Mouse (Mus musculus) thymus, postnatal 14 days (tissue): Measurements from ENCODE around the gene Tcea2.

Source experiments
- DNase-seq: peaks from one replicate; pipeline ENCODE4 v3.0.0; 2021

Gene Tcea2

GRCm38 (mm10) chr2:181676424-181676823, 3.7 kb upstream of the Tcea2 start:
- no peak for DNase-seq

- DNase-seq: no peak
Measured at GRCm38 (mm10) chr2:181677096-181677754, 2.9 kb upstream of the Tcea2 start.

DNA sequence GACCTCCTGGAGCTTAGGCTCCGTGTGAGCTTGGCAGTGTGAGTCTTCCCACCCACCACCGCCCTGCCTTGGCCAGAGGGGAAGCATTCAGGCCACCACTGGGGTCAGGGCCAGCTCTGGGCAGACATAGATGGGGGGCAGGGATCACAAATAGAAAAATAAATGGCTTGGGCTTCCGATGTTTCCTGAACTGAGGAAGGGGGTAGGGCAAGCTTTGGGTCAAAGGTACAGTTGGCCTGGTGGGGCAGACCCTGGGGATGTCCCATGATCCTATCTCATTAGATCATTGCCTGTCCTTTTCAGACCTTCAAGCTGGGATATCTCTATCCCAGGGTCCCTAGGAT, 2.4 kb upstream of the Tcea2 start:
- no peak for DNase-seq

DNA sequence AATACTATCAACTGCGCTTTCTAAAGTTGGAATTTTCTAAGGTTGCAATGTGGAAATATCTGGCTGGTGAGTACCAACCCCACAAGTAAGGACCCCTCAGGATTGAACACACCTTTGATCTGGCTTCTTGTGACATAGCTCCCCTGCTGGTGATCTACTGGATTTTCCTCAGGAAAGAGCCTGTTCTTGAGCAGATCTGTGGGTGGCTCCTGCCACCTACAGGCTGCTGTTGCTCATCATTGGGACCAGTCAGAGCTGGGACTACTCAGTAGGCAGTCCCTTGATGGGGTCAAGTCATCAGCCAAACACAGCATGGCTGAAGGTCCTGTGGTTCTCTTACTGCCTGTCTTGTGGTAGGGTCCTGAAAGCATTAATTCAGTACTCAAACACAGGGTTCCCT, 1.3 kb upstream of the Tcea2 start:
- DNase-seq: peak; percentile 78

GRCm38 (mm10) chr2:181680716-181681117, 607 bp downstream of the Tcea2 start:
- no peak for DNase-seq

- DNase-seq: no peak
Measured at GRCm38 (mm10) chr2:181681978-181682377, 1.9 kb downstream of the Tcea2 start.

GRCm38 (mm10) chr2:181683381-181683780, 3.3 kb downstream of the Tcea2 start:
- DNase-seq: no peak

DNA sequence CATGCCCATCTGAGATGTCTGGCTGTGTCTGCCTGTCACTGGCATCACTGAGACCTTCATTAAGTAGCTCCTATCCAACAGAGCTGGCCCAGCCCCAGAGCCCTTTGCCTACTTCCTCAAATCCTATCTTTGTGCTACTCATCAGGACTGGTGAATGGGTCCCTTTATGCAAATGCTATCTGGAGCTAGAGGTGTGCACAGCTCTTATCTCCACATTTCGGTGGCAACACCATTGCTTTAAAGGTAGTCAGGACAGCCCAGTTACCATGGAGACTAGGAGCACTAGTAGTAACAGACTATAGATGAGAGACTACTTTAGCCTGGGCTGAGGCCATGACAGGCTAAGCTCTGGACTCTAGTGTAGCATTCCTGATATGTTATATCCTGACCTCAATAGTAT, 4.6 kb downstream of the Tcea2 start:
- no peak for DNase-seq

- no peak for DNase-seq
Measured at GRCm38 (mm10) chr2:181685686-181686085, 5.6 kb downstream of the Tcea2 start.

DNA sequence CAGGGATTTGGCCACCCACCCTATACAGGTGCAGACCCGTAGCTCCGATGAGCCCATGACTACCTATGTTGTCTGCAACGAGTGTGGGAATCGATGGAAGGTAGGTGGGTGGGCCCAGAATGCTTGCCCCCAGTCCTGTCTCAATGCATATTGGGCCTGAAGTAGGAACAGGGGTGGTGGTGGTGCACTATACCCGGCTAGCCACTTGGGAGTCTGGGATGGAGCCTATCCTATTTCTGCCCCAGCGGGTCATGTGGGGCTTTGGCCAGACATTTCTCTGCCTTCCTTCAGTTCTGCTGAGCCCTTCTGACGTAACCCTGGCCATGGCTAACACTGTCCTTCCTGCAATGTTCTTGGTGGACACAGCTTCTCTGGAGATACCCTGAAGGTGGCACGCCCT, 7.5 kb downstream of the Tcea2 start:
- no peak for DNase-seq

DNA sequence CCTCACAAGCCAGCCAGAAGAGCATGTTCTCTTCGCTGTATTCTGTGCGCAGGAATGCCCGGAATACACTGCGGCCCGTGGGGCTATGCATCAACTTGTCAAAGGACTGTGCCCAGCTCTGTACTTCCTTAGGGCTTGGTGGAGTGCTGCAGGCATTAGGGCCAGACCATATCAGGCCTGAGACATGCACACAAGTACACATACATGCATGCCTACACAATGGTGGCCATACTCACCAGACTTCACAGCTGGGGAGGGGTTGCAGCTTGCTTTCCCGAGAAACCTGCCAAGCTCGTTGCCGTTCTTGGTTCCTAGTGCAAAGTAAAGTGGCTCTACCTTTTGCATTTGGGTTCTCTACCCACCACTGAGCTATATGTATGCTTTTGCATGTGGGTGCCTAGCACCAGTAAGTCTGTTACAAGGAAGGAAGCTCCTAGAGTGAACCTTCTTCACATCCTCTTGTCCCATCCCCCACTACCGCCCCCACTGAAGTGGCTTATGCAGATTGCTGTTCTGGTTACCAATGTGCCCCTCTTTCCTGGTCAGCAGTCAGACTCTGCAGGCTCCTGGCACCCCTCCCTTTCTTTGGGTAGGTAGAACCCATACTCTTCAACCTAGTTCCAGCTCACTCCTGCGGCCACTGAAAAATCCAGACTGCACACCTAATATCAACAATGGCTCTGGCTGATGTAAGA, 9.5 kb downstream of the Tcea2 start:
- DNase-seq: peak; percentile 45

GRCm38 (mm10) chr2:181691083-181691482, 11.0 kb downstream of the Tcea2 start:
- DNase-seq: no peak

DNA sequence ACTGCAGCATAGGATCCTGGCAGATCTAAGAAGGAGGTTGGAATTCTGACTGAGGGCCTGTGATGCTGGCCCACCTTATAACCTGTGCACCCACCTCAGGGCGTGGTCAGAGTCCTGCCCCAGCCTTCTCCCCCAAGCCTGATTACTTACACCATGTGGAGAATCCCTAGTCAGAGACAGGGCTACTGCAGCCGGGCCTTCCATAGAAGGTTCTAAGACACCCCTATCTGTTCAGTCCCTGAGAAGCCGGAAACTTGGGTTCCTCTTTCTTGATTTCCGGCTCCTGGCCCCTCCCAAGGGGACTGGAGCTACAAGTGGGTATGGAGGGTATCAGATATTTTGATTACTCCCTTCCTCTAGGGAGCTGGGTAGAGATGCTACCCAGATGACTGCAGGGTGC, 11.5 kb downstream of the Tcea2 start:
- peak; percentile 53 for DNase-seq

DNA sequence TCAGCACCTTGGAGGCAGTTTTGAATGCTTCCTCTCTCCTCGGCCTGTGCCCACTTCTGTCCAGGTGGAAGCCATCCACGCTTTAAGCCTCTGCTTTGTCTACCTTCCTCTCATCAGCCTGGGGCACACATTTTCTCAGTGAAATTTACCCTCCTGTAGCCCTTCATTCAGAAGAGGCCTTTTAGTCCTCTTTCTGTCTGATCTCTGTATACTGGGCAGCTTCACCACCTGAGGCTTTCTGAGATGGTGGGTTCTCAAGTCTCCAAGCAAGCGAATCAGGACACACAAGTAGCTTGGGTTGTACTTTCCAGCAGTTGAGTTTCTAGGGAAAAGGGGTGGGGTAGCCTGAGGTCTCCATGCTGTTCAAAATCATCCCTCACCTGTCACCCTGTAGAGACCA, 12.2 kb downstream of the Tcea2 start:
- DNase-seq: no peak

DNA sequence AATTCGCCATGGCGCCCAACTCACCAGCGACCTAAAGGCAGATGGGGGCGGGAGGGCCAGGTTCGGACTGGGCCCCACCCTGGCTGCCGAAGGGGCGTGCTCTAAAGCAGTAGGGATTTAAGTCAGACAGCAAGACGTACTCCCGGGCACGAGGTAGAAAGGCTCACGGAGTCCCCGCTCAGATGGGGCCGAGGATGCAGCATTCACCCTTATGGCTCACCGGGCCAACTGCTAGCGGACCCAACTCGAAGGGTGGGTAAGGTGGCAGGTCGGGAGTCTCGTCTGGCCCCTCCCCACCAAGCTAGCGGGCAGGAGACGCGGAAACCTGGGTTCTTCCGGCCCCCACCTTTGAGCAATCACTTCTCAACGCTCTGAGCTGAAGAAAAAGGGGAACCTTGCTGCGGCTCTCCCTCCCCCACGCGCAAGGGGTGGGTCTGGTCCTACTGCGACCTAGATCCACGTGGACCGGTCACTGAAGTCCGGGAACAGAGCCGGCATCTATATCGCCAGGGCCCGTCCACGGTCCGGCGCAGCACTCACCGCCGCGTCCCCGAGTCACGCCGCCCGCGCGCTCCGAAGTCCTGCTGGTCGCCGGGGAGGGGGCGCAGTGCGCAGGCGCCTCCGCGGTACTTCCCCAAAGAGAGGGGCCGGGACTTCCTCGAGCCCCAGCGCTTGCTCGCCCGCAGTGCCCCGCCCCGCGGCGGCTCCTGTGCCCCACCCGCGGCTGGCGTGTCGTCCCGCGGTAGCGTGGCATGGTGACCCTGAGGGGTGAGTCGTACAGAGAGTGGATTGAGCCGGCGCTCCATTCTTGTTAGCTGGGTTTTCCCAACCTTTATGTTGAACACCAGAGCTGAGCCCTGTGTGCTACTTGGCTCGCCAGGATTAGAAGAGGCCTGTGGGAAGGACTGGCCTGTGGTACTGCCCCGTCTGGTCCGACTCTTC, 13.5 kb downstream of the Tcea2 start, which contains the start of gene Rgs19:
Gene Rgs19 (minus strand): TSS at position 639 of the 942 bp plus-strand sequence.
- peak; percentile 93 for DNase-seq

GRCm38 (mm10) chr2:181694581-181694980, 14.5 kb downstream of the Tcea2 start:
- DNase-seq: no peak

- DNase-seq: no peak
Measured at GRCm38 (mm10) chr2:181695776-181696175, 15.7 kb downstream of the Tcea2 start.

DNA sequence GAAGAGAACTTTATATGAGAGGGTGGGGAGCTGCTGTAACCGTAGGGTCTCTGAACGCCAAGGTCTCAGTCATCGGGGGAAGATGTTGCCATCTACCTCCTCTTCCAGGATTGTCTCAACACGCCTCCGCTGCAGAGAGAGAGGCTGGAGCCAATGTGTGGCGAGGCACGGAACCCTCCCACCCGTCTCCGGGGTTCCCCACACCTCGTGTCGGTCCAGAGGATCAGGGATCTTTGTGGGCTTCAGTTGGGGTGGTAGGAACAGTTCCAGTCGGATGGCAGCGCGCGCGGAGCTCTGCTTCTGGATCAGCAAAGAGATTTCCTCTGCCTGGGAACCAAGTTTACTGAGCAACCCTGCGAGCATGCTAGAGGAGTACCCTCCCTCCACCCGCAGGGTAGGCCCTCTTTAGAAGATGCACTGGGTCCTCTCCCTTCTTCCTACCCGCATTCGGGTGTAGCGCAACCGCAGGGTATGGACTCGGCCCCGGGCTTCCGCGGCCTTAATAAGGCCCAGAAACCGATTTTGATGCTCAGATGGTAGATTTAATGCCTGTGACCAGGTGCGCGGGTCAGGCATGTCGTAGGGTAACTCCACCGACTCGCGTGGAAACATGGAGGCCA, 16.8 kb downstream of the Tcea2 start:
- no peak for DNase-seq

- DNase-seq: no peak
Measured at GRCm38 (mm10) chr2:181698241-181698640, 18.1 kb downstream of the Tcea2 start, which contains the start of gene Lkaaear1. Gene Lkaaear1, minus strand, starts transcription at chr2:181698442.

- peak; percentile 37 for DNase-seq
Measured at GRCm38 (mm10) chr2:181706668-181707067, 26.6 kb downstream of the Tcea2 start.

DNA sequence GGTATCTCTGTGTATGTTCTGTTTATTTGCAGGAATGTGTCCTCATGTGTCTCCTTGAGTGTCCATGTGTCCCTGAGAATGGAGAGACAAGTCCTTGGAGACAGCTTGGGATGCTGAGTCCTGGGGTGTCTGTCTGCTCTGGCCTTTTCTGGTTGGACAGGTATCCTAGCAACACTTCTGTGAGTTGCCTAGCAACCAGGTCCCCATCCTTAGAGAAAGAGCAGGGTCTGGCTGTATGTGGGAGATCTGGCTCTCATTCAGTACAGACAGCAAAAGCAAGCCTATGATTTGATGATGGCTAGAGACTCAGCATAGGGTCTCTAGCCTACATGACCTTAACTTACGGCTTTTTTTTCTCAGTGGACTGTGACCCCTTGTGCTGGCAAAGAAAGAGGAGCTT, 33.6 kb downstream of the Tcea2 start:
- no peak for DNase-seq

DNA sequence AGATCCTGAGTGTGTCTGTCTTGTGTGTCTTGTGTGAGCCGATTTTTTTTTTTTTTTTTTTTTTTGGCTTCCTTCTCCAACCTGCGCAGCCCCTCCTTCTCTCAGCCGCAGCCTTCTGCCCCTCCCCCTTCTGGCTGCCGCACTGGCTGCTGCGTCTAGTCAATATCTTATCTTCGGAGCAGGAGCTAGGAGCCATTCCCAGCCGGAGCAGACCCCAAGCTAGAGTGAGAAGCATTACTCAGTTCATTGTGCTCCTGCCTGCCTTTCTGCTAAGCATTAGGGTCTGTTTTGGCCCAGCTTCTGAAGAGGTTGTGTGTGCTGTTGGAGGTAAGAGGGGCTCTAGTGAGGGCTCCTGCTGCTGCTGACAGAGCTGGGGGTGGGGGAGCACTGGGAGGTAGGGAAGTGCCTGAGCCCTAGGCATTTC, 34.8 kb downstream of the Tcea2 start, which contains the start of gene Oprl1:
Gene Oprl1 (plus strand): TSS at position 114 of the 424 bp plus-strand sequence.
- DNase-seq: peak; percentile 41

DNA sequence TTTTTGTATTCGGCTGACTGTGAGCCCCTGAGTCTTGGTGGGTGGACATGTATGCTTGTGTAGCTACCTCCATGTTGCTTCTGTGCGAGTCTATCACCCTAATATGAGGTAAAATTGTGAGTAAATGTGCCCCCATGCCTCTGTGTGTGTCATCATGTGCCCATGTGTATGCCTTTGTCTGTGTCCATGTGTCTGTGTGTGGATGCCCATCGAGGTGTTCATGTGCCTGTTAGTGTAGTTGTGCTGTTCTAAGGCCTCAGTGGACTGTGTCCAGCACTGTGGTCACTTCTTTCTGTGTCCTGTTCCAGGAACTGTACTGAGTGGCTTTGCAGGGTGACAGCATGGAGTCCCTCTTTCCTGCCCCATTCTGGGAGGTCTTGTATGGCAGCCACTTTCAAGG, 35.3 kb downstream of the Tcea2 start:
- no peak for DNase-seq
